Mouse (Mus musculus): ENCODE measurements around the gene Gldc.

Gene Gldc

DNA sequence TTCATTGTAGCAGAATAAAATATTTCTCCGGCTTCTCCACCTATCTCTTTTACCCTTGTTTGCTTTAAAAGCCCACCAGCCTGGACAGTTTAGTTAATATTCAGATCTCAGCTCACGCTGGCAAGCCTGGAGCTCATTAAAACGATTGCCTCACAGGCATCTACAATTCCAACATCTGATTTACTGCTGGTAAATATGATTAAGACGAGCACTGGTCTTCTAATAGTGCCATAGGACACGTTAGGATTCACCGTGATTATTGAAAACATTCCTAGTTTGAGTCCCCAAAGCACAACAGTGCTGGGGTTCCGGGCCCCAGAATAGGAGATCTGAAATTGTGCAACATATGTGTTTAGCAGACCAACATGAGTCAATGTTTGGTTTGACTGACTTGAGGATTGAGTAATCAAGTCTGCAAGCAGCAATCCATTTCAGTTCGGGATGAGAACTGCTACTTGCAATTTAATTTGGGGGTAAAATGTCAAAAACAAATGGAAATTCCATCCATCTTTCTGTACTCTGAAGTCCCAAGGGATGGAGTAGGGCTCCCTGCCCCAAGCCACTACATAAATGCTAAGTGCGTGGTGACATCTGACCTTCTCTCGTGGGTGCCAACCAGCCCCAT, 67.9 kb downstream of the Gldc start:
- in situ Hi-C loops (cut with MboI): no loop called here

DNA sequence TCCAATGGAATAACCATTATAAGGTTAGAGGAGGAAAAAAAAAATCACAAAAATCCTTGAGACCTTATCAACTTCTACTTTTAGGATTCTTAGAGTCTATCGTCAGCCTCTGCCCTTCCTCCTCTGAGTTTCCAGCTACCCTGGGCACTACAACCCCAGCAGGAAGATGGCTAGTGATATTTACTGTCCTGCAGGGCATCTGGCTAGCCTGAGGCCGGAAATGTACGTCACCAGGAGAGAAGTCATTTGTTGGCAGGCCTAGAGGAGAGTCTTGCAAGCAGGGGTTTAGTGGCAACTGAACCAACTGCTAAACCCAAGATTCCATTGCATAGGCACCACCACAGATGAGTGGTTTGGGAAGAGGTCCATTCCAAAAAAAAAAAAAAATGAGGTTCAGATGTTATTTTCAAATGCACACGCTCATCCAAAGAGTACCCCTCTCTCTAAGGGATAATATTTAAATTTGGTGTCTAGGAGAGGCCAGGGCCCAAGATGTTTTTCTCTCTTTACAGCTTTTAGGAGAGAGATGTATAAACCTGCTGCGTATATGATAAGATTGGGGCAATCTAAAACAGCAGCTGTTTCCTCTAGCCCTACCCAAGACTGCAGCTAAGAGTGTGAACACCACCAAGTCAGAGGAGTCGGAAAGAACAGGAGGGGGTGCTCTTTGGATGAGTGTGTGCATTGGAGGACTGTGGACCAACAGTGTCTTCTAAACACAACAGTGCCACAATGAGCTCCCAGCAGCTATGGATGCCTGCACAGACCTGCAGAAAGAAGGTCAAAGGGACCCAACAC, 70.0 kb downstream of the Gldc start:
- in situ Hi-C loops (cut with MboI): no loop called here

DNA sequence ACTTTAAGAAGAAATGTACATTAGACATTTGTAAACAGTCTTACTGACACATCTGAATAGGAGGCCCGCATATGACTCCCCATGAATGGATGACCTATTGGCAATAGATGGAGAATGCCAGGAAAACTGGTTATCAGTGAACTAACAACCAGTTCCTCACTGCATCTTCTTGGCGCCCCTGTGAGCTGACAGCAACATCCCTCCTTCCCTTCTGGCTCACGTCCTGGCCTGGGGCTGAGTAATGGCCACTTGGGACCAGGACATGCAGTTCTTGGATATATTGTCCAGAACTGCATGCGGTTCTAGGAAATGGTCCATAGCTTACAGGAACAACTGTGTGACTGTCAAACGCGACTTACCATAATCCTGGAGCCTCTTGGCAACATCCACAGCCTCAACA, 72.6 kb downstream of the Gldc start:
- in situ Hi-C loops (cut with MboI): no loop called here

DNA sequence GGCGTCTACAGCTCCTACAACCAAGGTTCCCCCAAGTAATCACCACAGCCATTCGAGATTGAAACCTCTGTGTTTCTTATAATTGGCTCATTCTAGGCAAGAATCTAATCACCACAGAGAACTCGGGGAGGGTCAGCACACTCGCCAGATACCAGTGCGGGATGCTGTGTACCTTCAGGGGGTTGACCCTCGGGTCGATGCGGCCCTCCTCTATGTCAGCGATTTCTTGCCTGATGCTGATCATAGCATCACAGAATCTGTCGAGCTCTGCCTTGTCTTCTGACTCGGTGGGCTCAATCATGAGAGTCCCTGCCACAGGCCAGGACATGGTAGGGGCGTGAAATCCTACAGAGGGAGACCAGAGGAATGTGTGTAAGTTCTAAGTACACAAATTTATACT, 74.7 kb downstream of the Gldc start:
- in situ Hi-C loops (cut with MboI): no loop called here

DNA sequence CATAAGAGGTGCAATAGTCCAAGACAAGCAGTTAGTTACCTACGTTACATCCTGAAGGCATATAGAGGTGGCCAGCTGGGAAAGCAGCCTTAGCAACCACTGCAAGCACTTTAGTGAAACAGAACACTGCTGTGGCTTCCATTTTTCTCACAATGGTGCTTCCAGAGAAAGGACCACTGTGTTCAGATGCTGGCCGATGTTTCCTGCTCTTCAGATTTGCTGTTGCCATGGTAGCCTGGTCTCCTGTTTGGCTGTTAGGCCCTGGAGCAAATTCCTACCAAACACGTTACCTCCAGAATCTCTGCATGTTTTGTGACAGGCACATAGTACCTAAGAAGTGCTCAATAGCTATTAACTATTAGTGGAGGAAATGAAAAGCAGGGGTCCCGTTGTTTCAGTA, 78.2 kb downstream of the Gldc start:
- in situ Hi-C loops (cut with MboI): no loop called here

DNA sequence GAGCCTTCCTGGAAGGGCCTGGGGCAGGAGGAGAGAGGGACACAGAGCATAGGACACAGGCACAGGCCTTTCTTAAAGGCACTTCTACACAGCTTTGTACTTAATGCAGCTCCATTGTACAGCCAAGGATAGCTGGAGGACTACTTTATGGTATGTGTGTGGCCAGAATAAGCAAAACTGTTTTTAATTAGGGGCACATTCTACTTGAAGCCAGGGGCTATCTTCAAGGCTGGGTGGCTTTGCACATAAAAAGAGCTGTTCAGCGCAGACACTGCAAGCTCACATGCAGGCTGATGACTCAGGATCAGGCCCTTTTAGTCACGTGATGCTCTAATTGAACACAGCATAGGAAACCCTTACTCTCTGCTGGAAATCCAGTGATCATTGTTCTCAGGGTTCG, 79.0 kb downstream of the Gldc start:
- in situ Hi-C loops (cut with MboI): no loop called here

DNA sequence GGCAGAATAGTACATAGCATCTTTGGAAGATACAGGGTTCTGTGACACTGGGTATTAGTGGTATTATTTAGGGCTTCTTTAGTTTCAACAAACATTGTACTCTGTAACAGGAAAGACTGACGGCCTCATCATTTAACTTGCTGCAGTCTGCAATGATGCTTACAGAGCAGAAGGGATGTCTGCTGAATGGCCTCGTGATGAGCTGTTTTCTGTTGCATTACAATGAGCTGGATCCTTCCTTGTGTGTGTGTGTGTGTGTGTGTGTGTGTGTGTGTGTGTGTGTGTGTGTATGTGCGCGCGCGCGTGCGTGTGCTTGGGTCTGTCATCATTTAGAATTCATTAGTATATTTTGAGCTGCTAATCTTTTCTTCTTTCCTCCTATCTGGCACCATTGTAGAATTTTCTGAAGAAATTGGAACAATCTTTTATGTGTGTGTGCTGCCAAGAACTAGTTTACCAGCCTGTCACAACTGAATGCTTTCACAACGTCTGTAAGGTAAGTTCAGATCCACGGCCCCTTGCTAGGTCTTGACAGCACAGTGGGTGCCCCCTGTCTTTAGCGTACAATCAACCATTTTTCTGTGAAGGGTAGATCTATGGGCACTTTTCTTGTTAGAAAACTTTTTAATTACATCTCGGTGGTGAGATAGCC, 83.5 kb downstream of the Gldc start:
- in situ Hi-C loops (cut with MboI): no loop called here

DNA sequence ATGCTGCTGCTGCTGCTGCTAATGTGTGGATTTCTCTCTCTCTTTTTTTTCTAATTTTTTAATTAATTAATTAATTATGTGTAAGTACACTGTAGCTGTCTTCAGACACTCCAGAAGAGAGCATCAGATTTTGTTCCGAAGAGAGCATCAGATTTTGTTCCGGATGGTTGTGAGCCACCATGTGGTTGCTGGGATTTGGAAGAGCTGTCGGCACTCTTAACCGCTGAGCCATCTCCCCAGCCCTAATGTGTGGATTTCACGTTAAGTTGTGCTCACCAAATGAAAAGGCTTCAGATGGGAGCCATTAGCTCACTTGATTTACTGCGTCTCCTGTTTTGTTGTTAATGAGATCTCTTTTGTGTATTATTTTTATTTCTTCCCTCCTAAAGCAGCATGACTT, 85.1 kb downstream of the Gldc start:
- in situ Hi-C loops (cut with MboI): no loop called here

DNA sequence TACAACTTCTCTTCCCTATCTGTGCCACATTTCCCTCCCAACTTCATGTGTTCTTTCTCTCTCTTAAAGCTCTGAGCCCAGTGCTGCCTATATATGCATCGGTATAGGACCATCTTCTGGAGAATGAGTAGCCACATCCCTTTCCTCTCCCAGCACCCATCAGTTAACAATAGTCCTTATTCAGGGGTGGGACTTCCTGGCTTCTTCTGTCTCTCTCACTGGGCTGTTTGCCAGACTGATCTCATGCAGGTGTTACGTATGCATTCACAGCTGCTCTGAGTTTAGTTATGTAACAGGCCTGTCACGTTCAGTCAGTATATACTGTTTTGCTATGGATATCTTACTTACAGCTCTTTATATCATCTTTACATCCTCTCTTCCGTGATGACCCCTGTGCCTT, 109.4 kb downstream of the Gldc start:
- in situ Hi-C loops (cut with MboI): no loop called here

DNA sequence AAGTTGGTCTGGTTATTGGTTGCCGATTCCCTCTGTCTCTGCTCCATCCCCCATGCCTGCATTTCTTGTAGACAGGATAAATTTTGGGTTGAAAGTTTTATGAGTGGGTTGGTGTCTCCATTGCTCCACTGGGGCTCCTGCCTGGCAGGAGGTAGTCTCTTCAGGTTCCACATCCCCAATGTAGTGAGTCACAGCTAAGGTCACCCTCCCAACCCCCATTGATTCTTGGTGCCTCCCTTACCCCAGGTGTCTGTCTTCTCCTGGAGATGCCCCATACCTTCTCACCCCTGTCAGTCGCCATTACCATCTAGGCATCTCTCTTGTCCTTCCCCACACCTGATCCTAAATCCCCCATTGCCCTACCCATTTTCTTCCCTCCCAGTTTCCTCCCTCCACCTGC, 121.0 kb downstream of the Gldc start:
- in situ Hi-C loops (cut with MboI): no loop called here

DNA sequence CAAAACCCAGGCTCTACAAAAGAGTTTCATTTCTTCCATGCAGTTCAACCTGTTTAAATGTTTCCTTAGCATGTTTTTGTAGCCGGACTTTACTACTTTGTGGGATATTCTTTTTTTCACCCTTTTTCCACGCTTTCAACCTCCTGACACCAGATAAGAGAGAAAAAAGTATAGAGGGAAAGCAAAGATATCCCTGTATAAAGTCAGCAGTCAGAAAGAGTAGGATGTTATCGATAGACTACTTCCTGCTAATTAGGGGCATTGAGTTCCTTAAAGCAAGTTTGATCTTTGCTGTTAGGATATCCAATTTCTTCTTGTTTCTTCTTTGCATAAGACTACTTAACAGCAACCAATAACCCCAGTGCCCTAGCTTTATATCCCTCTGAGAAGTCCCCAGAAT, 123.8 kb downstream of the Gldc start:
- in situ Hi-C loops (cut with MboI): no loop called here

DNA sequence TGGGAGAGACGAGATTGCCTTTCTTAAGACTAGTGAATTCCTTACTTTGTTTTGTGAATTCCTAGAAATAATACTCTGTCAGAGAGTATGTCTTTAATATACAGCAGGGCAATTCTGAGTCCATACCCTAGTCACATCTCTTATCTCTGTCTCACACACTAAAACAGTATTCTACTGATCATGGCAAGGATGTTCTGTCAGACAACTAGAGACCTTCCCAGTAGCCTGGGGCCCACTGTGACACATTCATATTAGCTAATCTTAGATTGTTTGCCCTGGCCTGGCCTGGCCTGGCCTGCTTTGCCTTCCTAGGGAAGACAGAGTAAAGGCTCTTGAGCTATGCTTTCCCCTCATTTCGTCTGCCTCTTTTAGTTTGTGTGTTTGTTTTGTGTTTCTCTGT, 124.6 kb downstream of the Gldc start:
- in situ Hi-C loops (cut with MboI): no loop called here

Data from mature B cell (primary cell).